Mouse (Mus musculus): ENCODE measurements around the gene Lrmda. TPM values are rescaled to one million over a fixed set of nuclear protein-coding genes. Genes with fewer than 3 reads are reported as not detected.

Lrmda gene
- polyA plus RNA-seq, 1 experiment from 2014 or later: 0.33 TPM

DNA sequence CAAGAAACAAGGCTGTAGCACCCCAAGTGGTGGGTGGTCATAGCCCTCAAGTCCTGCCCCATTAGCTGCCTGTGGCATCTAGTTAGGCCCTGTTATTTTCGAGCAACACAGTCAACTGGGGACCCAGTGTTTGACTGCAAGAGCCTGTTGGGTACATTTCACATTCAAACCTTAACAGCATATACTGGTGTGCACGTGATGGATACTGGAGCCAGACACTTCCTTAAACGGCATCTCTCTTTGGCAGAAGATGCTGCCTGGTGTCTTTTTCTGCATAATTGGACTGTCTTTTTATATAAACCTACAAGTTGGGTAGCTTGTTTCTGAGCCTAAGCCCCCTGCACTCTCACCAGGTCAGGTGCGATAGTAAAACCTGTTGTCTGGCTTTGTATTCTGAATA is 532.8 kb downstream of the Lrmda start:
- ATAC-seq (ENCODE audit: low FRiP score, low read depth): no peak
- no peaks in the 10 kb centered on the region for H3K27me3 ChIP-seq (replicated peaks)
- WGBS: 82% methylated on average over 4 of the region's 4 CpGs
- no peak overlapping the region for H3K4me2 ChIP-seq (replicated peaks)
- H3K36me3 ChIP-seq: no peaks in the 10 kb centered on the region
- H3K27ac ChIP-seq: no peak overlapping the region
- no peaks in the 10 kb centered on the region for H3K9me3 ChIP-seq
- H3K4me3 ChIP-seq: no peak overlapping the region
- no peaks in the 10 kb centered on the region for H3K4me1 ChIP-seq
- no peak overlapping the region for H3K9ac ChIP-seq

DNA sequence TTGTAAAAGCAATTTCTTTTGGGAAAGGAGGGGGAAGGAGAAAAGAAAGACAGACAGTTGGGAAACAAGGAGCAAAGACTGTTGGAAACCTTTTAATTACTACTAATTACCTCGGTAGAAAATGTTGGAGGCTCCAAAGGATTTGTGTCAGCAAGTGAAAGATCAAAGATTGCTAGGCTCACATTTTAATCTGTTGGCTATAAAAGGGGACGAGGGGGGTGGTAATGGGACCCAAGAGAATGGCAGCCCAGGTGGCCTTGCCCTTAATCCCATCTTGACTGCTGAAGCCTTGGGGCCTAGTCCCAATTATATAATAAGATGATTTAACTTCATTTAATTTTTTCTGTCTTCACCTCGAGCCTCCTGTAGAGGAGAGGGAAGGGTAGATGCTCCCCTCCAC is 533.3 kb downstream of the Lrmda start:
- H3K9ac ChIP-seq: no peak overlapping the region
- no peaks in the 10 kb centered on the region for H3K36me3 ChIP-seq
- no peak overlapping the region for H3K27ac ChIP-seq
- no peak overlapping the region for H3K4me3 ChIP-seq
- ATAC-seq (ENCODE audit: low FRiP score, low read depth): no peak
- no peak overlapping the region for H3K4me2 ChIP-seq (replicated peaks)
- no peaks in the 10 kb centered on the region for H3K27me3 ChIP-seq (replicated peaks)
- H3K9me3 ChIP-seq: no peaks in the 10 kb centered on the region
- H3K4me1 ChIP-seq: no peaks in the 10 kb centered on the region
- WGBS: 36% methylated on average over 3 of the region's 3 CpGs

GRCm38 (mm10) chr14:22553717-22554116 is 534.2 kb downstream of the Lrmda start:
- WGBS: 92% methylated on average over 3 of the region's 3 CpGs
- no peak overlapping the region for H3K9ac ChIP-seq

DNA sequence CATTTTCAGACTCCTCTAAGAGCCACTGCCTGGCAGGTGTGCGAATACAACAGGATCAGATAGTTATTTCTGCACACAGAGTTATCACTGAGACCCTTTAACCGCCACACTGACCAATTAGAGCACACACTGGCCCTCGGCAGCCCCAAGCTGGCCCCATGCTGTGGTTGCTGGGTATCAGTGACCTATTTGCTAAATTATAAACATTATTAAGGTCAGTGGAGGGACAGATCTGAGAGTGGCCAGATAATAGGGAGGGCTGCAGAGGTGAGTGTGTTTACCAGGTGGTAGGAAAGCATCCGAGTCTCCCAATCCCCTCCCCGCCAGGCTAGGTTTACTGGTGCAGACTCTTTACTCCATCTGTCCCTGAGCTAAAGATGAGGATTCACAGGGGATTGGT is 553.0 kb downstream of the Lrmda start:
- 75% methylated on average over 5 of the region's 5 CpGs for WGBS
- Histone ChIP-seq H3K27me3 (replicated peaks) (no peaks in the 10 kb centered on the region; the same call in 1 of the 2 replicates), H3K27ac (no peak overlapping the region), H3K4me1 (peaks cover 32% of the 10 kb centered on the region), H3K36me3 (no peaks in the 10 kb centered on the region), H3K9ac (no peak overlapping the region), H3K9me3 (no peaks in the 10 kb centered on the region), H3K4me3 (no peak overlapping the region), H3K4me2 (replicated peaks) (no peak overlapping the region)
- ATAC-seq (ENCODE audit: low FRiP score, low read depth): no peak

More at GRCm38 (mm10) chr14:22553717-22554116, 534.2 kb downstream of the Lrmda start:
- H3K27me3 ChIP-seq (replicated peaks): no peaks in the 10 kb centered on the region
- H3K4me1 ChIP-seq: no peaks in the 10 kb centered on the region
- no peak overlapping the region for H3K27ac ChIP-seq
- no peak overlapping the region for H3K4me2 ChIP-seq (replicated peaks)
- ATAC-seq (ENCODE audit: low FRiP score, low read depth): no peak
- H3K9me3 ChIP-seq: no peaks in the 10 kb centered on the region
- no peak overlapping the region for H3K4me3 ChIP-seq
- no peaks in the 10 kb centered on the region for H3K36me3 ChIP-seq

GRCm38 (mm10) chr14:22573585-22573984 is 554.1 kb downstream of the Lrmda start:
- Histone ChIP-seq H3K4me2 (replicated peaks) (no peak overlapping the region), H3K36me3 (no peaks in the 10 kb centered on the region), H3K9me3 (no peaks in the 10 kb centered on the region), H3K9ac (no peak overlapping the region), H3K27me3 (replicated peaks) (no peaks in the 10 kb centered on the region; the same call in 1 of the 2 replicates), H3K4me1 (peaks cover 39% of the 10 kb centered on the region), H3K27ac (no peak overlapping the region), H3K4me3 (no peak overlapping the region)
- WGBS: 75% methylated on average over 7 of the region's 7 CpGs
- ATAC-seq (ENCODE audit: low FRiP score, low read depth): no peak

GRCm38 (mm10) chr14:22574006-22574405 is 554.5 kb downstream of the Lrmda start:
- H3K27ac ChIP-seq: no peak overlapping the region

GRCm38 (mm10) chr14:22576441-22576840 is 556.9 kb downstream of the Lrmda start:
- no peak overlapping the region for H3K27ac ChIP-seq
- 18% methylated on average over 6 of the region's 6 CpGs for WGBS

More at GRCm38 (mm10) chr14:22574006-22574405, 554.5 kb downstream of the Lrmda start:
- no peak overlapping the region for H3K4me2 ChIP-seq (replicated peaks)
- no peak overlapping the region for H3K4me3 ChIP-seq
- no peaks in the 10 kb centered on the region for H3K9me3 ChIP-seq
- H3K4me1 ChIP-seq: peaks cover 40% of the 10 kb centered on the region
- 80% methylated on average over 4 of the region's 4 CpGs for WGBS
- no peak overlapping the region for H3K9ac ChIP-seq
- H3K27me3 ChIP-seq (replicated peaks): no peaks in the 10 kb centered on the region; the same call in 1 of the 2 replicates
- no peak for ATAC-seq (ENCODE audit: low FRiP score, low read depth)
- H3K36me3 ChIP-seq: no peaks in the 10 kb centered on the region

GRCm38 (mm10) chr14:22577411-22578037 is 558.0 kb downstream of the Lrmda start:
- no peaks in the 10 kb centered on the region; the same call in 1 of the 2 replicates for H3K27me3 ChIP-seq (replicated peaks)
- H3K9ac ChIP-seq: no peak overlapping the region

More at GRCm38 (mm10) chr14:22576441-22576840, 556.9 kb downstream of the Lrmda start:
- peaks cover 50% of the 10 kb centered on the region for H3K4me1 ChIP-seq
- H3K9me3 ChIP-seq: no peaks in the 10 kb centered on the region
- no peak overlapping the region for H3K4me2 ChIP-seq (replicated peaks)
- no peaks in the 10 kb centered on the region; the same call in 1 of the 2 replicates for H3K27me3 ChIP-seq (replicated peaks)
- no peak for ATAC-seq (ENCODE audit: low FRiP score, low read depth)
- H3K9ac ChIP-seq: no peak overlapping the region
- no peaks in the 10 kb centered on the region for H3K36me3 ChIP-seq
- no peak overlapping the region for H3K4me3 ChIP-seq

DNA sequence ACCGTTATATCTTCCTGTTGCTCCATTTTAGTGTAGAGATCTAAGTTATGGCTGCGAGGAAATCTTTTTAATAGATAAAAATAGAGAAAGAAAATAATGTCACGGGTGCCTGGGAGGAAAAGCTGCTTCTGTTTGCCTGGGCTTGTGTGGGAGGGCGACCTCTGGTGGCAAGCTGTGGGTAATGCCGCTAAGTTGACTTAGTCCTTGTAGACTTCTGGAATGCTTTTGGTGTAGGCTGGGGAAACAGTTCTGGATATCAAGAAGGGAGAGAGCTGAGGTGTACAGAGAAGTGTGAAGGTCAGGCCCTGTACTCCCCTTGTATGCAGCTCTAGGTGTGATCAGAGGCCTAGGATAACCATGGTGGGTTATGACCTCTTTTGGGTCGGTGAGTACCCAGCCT is 558.7 kb downstream of the Lrmda start:
- no peaks in the 10 kb centered on the region for H3K27me3 ChIP-seq (replicated peaks)
- no peak overlapping the region for H3K27ac ChIP-seq
- no peak overlapping the region for H3K4me3 ChIP-seq
- H3K36me3 ChIP-seq: no peaks in the 10 kb centered on the region
- 15% methylated on average over 6 of the region's 6 CpGs for WGBS
- no peak overlapping the region for H3K9ac ChIP-seq
- H3K9me3 ChIP-seq: no peaks in the 10 kb centered on the region
- H3K4me2 ChIP-seq (replicated peaks): peak overlapping the region; percentile 46
- ATAC-seq (ENCODE audit: low FRiP score, low read depth): peak; percentile 26; the same call in 1 of the 2 replicates
- H3K4me1 ChIP-seq: peaks cover 50% of the 10 kb centered on the region

More at GRCm38 (mm10) chr14:22577411-22578037, 558.0 kb downstream of the Lrmda start:
- H3K4me1 ChIP-seq: peaks cover 50% of the 10 kb centered on the region
- no peaks in the 10 kb centered on the region for H3K36me3 ChIP-seq
- no peaks in the 10 kb centered on the region for H3K9me3 ChIP-seq
- ATAC-seq (ENCODE audit: low FRiP score, low read depth): peak; percentile 87
- WGBS: 6% methylated on average over 13 of the region's 13 CpGs
- no peak overlapping the region for H3K4me3 ChIP-seq
- peak overlapping the region; percentile 3; the same call in 1 of the 2 replicates for H3K27ac ChIP-seq
- peak overlapping the region; percentile 46 for H3K4me2 ChIP-seq (replicated peaks)

GRCm38 (mm10) chr14:22578986-22579385 is 559.5 kb downstream of the Lrmda start:
- no peak for ATAC-seq (ENCODE audit: low FRiP score, low read depth)
- Histone ChIP-seq H3K27ac (no peak overlapping the region), H3K27me3 (replicated peaks) (no peaks in the 10 kb centered on the region), H3K4me2 (replicated peaks) (no peak overlapping the region), H3K9me3 (no peaks in the 10 kb centered on the region), H3K36me3 (no peaks in the 10 kb centered on the region), H3K4me3 (no peak overlapping the region), H3K9ac (no peak overlapping the region), H3K4me1 (peaks cover 48% of the 10 kb centered on the region)
- WGBS: 80% methylated on average over 3 of the region's 3 CpGs

DNA sequence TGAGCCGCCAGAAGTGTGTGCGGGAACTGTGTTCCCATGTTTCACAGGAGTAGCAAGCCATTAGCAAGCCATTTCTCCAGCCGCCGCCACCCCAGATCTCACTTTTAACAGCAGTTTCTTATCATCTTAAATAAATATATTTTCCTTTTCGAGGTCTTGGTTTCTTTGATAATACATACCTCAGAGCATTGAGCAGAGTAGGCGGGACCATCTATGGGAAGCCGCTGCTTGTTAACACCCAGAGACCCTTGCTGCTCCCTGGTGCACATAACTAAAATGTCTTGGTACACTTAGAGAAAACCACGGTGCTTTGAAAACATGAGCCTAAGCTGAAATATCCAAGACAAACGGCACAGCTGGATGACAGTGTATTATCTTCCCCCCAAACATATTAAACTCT is 562.6 kb downstream of the Lrmda start:
- Histone ChIP-seq H3K9me3 (no peaks in the 10 kb centered on the region), H3K36me3 (no peaks in the 10 kb centered on the region), H3K9ac (no peak overlapping the region), H3K27me3 (replicated peaks) (no peaks in the 10 kb centered on the region), H3K27ac (no peak overlapping the region), H3K4me2 (replicated peaks) (no peak overlapping the region), H3K4me3 (no peak overlapping the region), H3K4me1 (peaks cover 22% of the 10 kb centered on the region)
- ATAC-seq (ENCODE audit: low FRiP score, low read depth): no peak
- 96% methylated on average over 9 of the region's 9 CpGs for WGBS

GRCm38 (mm10) chr14:22586281-22586680 is 566.8 kb downstream of the Lrmda start:
- no peak overlapping the region for H3K4me3 ChIP-seq
- WGBS: 82% methylated on average over 4 of the region's 4 CpGs
- H3K4me2 ChIP-seq (replicated peaks): no peak overlapping the region
- no peaks in the 10 kb centered on the region for H3K9me3 ChIP-seq
- no peaks in the 10 kb centered on the region for H3K27me3 ChIP-seq (replicated peaks)
- H3K4me1 ChIP-seq: no peaks in the 10 kb centered on the region; the same call in 1 of the 2 replicates
- no peak for ATAC-seq (ENCODE audit: low FRiP score, low read depth)
- H3K36me3 ChIP-seq: no peaks in the 10 kb centered on the region
- no peak overlapping the region for H3K27ac ChIP-seq
- H3K9ac ChIP-seq: no peak overlapping the region

DNA sequence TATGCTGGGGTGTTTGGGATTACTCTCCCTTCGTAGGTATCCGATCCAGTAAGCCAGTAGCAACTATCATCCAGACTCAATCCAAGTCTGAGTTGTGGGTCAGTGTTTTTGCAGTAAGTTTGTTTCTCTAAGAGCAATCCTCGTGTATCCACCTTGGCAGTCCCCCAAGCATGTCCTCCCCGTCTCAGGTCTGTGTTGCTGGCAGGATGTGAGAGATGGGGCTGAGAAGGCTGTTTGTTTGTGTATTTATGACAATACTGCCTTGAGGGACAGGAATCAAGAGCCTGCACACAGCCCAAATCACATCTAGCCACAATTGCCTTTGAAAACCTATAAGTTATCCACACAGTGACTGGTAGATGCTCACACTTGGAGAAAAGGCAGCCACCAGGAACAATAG is 567.3 kb downstream of the Lrmda start:
- WGBS: 92% methylated on average over 4 of the region's 4 CpGs
- Histone ChIP-seq H3K9me3 (no peaks in the 10 kb centered on the region), H3K9ac (no peak overlapping the region), H3K4me1 (no peaks in the 10 kb centered on the region; the same call in 1 of the 2 replicates), H3K4me3 (no peak overlapping the region), H3K27ac (no peak overlapping the region), H3K27me3 (replicated peaks) (no peaks in the 10 kb centered on the region), H3K4me2 (replicated peaks) (no peak overlapping the region), H3K36me3 (no peaks in the 10 kb centered on the region)
- no peak for ATAC-seq (ENCODE audit: low FRiP score, low read depth)
